Mouse (Mus musculus): ENCODE data around the gene Olfr1392. TPM values are rescaled to one million over a fixed set of nuclear protein-coding genes. Genes with fewer than 3 reads are reported as not detected.
"Not testable (repeated sequence)": the region's sequence is repeated elsewhere in the genome, so short reads cannot be mapped to it uniquely, and the experiment has no call there.

The Olfr1392 gene
- polyA plus RNA-seq, 1 experiment from 2014 or later: not detected

DNA sequence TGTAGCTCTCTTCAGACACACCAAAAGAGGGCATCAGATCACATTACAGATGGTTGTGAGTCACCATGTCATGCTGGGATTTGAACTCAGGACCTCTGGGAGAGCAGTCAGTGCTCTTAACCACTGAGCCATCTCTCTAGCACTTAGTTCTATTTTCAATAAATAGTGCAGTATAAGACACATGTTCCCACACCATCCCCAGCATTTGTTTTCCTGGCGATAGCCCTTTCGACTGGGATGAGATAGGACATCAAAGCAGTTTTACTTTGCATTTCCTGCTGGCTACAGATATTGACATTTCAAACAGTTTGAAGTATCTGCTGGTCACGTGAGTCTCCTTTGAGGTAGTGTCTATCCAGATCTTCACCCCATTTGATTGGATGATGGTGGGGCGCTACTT is 14.7 kb upstream of the Olfr1392 start:
- Histone ChIP-seq H3K4me3 (no peak overlapping the region), H3K27ac (no peak overlapping the region), H3K9ac (no peak overlapping the region), H3K36me3 (peaks cover under 1% of the 10 kb centered on the region; the same call in 1 of the 2 replicates), H3K4me1 (no peaks in the 10 kb centered on the region), H3K9me3 (no peaks in the 10 kb centered on the region), H3K4me2 (replicated peaks) (no peak overlapping the region), H3K27me3 (no peaks in the 10 kb centered on the region)
- WGBS: 93% methylated on average over 4 of the region's 4 CpGs
- no peak for ATAC-seq (ENCODE audit: low FRiP score, low read depth)

- H3K9me3 ChIP-seq: no peaks in the 10 kb centered on the region
- H3K4me2 ChIP-seq (replicated peaks): no peak overlapping the region
- no peak overlapping the region for H3K9ac ChIP-seq
- WGBS: 34% methylated on average over 7 of the region's 7 CpGs
- H3K27me3 ChIP-seq: no peaks in the 10 kb centered on the region
- H3K27ac ChIP-seq: no peak overlapping the region
- no peak overlapping the region for H3K4me3 ChIP-seq
- no peaks in the 10 kb centered on the region for H3K36me3 ChIP-seq
- peak; percentile 64; the same call in 1 of the 2 replicates for ATAC-seq (ENCODE audit: low FRiP score, low read depth)
- H3K4me1 ChIP-seq: no peaks in the 10 kb centered on the region
Measured at GRCm38 (mm10) chr11:49271334-49271733, 13.7 kb upstream of the Olfr1392 start.

DNA sequence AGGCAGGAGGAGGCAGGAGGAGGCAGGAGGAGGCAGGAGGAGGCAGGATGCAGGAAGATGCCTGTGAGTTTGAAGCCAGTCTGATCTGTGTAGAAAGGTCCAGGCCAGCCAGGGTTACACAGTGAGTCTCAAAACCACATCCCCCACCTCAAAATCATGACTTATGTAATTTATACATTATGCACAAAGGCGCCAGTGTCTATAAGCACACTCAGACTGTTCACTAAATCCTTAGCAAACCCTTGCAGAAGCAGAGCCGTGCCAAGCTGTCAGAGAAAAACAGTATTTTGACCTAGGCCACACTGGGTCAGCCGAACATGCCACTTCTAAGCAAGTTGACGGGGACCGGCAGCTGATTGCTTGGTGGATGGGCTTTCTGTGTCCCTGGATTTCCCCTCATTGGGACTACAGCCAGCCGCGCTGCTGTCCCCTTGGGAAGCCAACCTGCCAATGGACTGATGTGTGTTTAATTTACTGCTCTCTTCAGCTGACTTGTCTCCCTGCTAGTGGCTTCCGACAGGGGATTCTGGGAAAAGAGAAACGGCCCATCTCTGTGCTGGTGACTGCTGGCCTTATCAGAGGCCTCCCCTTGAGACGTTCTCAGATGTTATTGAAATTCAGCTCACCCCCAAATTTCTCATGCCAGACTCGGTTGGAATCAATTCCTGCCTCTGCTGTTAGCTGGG is 11.1 kb upstream of the Olfr1392 start:
- no peak overlapping the region for H3K4me2 ChIP-seq (replicated peaks)
- H3K27me3 ChIP-seq: no peaks in the 10 kb centered on the region
- H3K4me3 ChIP-seq: no peak overlapping the region
- H3K9ac ChIP-seq: no peak overlapping the region
- H3K36me3 ChIP-seq: no peaks in the 10 kb centered on the region
- H3K9me3 ChIP-seq: no peaks in the 10 kb centered on the region
- no peaks in the 10 kb centered on the region for H3K4me1 ChIP-seq
- no peak overlapping the region for H3K27ac ChIP-seq
- no peak for ATAC-seq (ENCODE audit: low FRiP score, low read depth)
- WGBS: 67% methylated on average over 11 of the region's 11 CpGs

- no peaks in the 10 kb centered on the region for H3K36me3 ChIP-seq
- WGBS: 84% methylated on average over 3 of the region's 3 CpGs
- H3K9ac ChIP-seq: no peak within 1 kb of the TSS
- no peaks in the 10 kb centered on the region for H3K27me3 ChIP-seq
- ATAC-seq (ENCODE audit: low FRiP score, low read depth): no peak
- H3K9me3 ChIP-seq: no peaks in the 10 kb centered on the region
- no peaks in the 10 kb centered on the region for H3K4me1 ChIP-seq
- no peak within 1 kb of the TSS for H3K4me2 ChIP-seq (replicated peaks)
- no peak within 1 kb of the TSS for H3K27ac ChIP-seq
- no peak within 1 kb of the TSS for H3K4me3 ChIP-seq
Measured at GRCm38 (mm10) chr11:49278222-49278621, 6.9 kb upstream of the Olfr1392 start, which contains the start of gene Olfr1393. Gene Olfr1393, plus strand, starts transcription at chr11:49278304.

DNA sequence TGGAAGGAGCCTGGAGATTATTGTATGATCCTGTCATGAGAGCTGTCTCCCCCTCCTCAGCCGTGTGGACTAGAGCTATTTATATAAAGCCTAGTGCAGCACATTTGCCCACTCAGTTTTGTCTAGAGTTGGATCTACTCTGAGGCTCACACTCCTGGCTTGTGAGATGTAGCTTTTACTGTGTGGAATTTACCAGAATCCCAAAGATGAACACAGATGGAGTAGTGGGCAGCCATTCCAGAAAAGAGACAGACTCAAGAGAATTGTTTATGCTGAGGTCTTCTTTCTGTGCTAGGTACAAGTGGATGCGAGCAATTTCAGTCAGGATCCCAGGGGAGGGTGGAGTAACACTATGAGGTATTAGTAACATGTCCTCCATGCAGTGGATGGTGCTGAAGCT is 2.2 kb downstream of the Olfr1392 start:
- 74% methylated on average over 2 of the region's 2 CpGs for WGBS
- no peak overlapping the region for H3K27ac ChIP-seq
- H3K36me3 ChIP-seq: no peaks in the 10 kb centered on the region
- H3K27me3 ChIP-seq: no peaks in the 10 kb centered on the region
- ATAC-seq (ENCODE audit: low FRiP score, low read depth): no peak
- no peak overlapping the region for H3K4me3 ChIP-seq
- H3K9me3 ChIP-seq: no peaks in the 10 kb centered on the region
- H3K4me1 ChIP-seq: no peaks in the 10 kb centered on the region
- H3K9ac ChIP-seq: no peak overlapping the region
- no peak overlapping the region for H3K4me2 ChIP-seq (replicated peaks)

- Histone ChIP-seq H3K4me2 (replicated peaks) (no peak overlapping the region), H3K27ac (no peak overlapping the region), H3K9me3 (no peaks in the 10 kb centered on the region), H3K27me3 (no peaks in the 10 kb centered on the region), H3K4me1 (no peaks in the 10 kb centered on the region), H3K36me3 (no peaks in the 10 kb centered on the region), H3K9ac (no peak overlapping the region), H3K4me3 (no peak overlapping the region)
- 75% methylated on average over 3 of the region's 3 CpGs for WGBS
- ATAC-seq (ENCODE audit: low FRiP score, low read depth): no peak
Measured at GRCm38 (mm10) chr11:49292777-49293176, 7.7 kb downstream of the Olfr1392 start.

- Histone ChIP-seq H3K9me3 (no peaks in the 10 kb centered on the region), H3K4me1 (no peaks in the 10 kb centered on the region), H3K9ac (no peak within 1 kb of the TSS), H3K27me3 (no peaks in the 10 kb centered on the region), H3K4me2 (replicated peaks) (no peak within 1 kb of the TSS), H3K27ac (no peak within 1 kb of the TSS), H3K36me3 (no peaks in the 10 kb centered on the region), H3K4me3 (no peak within 1 kb of the TSS)
- no peak for ATAC-seq (ENCODE audit: low FRiP score, low read depth)
Measured at GRCm38 (mm10) chr11:49304441-49304840, 19.4 kb downstream of the Olfr1392 start, which contains the start of gene Olfr10. Gene Olfr10, plus strand, starts transcription at chr11:49304741.

DNA sequence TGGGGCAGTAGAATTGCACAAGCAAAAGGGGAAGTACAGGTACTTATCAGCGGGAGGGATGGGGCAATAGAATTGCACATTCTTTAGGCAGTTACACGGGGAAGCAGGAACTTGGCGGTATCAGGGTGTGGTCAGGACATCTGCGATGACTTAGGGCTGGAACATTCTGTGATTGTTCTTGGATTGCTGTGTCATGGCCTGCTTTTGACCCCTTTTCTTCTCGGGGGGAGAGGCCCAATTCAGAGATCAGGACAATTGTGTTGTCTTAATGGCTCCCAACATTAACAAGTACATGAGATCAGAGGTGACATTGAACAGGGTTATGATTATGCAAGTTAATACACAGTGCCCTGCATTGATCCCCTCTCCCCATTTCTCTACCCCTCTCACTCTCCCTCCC is 23.5 kb downstream of the Olfr1392 start:
- WGBS: 89% methylated on average over 5 of the region's 5 CpGs
- H3K4me2 ChIP-seq (replicated peaks); H3K9ac ChIP-seq; ATAC-seq (ENCODE audit: low FRiP score, low read depth); H3K4me3 ChIP-seq; H3K9me3 ChIP-seq; H3K27ac ChIP-seq; H3K4me1 ChIP-seq; H3K36me3 ChIP-seq; H3K27me3 ChIP-seq: not testable (repeated sequence)

GRCm38 (mm10) chr11:49322442-49322841 is 37.4 kb downstream of the Olfr1392 start, which contains the start of gene Olfr1391:
Gene Olfr1391, plus strand, starts transcription at chr11:49322742.
- H3K4me3 ChIP-seq: no peak within 1 kb of the TSS
- ATAC-seq (ENCODE audit: low FRiP score, low read depth): no peak
- no peak within 1 kb of the TSS for H3K9ac ChIP-seq
- H3K9me3 ChIP-seq: no peaks in the 10 kb centered on the region
- no peaks in the 10 kb centered on the region for H3K4me1 ChIP-seq
- 78% methylated on average over 2 of the region's 2 CpGs for WGBS
- H3K36me3 ChIP-seq: no peaks in the 10 kb centered on the region
- H3K27me3 ChIP-seq: no peaks in the 10 kb centered on the region
- no peak within 1 kb of the TSS for H3K4me2 ChIP-seq (replicated peaks)
- no peak within 1 kb of the TSS for H3K27ac ChIP-seq

- Histone ChIP-seq H3K36me3 (no peaks in the 10 kb centered on the region), H3K4me1 (no peaks in the 10 kb centered on the region), H3K4me3 (no peak overlapping the region), H3K27ac (no peak overlapping the region), H3K9me3 (no peaks in the 10 kb centered on the region), H3K27me3 (no peaks in the 10 kb centered on the region), H3K9ac (no peak overlapping the region), H3K4me2 (replicated peaks) (no peak overlapping the region)
- 84% methylated on average over 3 of the region's 3 CpGs for WGBS
- ATAC-seq (ENCODE audit: low FRiP score, low read depth): no peak
Measured at GRCm38 (mm10) chr11:49326726-49327125, 41.6 kb downstream of the Olfr1392 start.

GRCm38 (mm10) chr11:49329686-49330085 is 44.6 kb downstream of the Olfr1392 start:
- Histone ChIP-seq H3K36me3 (no peaks in the 10 kb centered on the region), H3K9me3 (no peaks in the 10 kb centered on the region), H3K4me1 (no peaks in the 10 kb centered on the region), H3K9ac (no peak overlapping the region), H3K27me3 (no peaks in the 10 kb centered on the region), H3K4me2 (replicated peaks) (no peak overlapping the region), H3K4me3 (no peak overlapping the region), H3K27ac (no peak overlapping the region)
- WGBS: 71% methylated on average over 1 of the region's 1 CpGs
- ATAC-seq (ENCODE audit: low FRiP score, low read depth): no peak

GRCm38 (mm10) chr11:49334888-49335287 is 49.8 kb downstream of the Olfr1392 start, which contains the start of gene Olfr1390:
Gene Olfr1390, plus strand, starts transcription at chr11:49335188.
- H3K9me3 ChIP-seq: no peaks in the 10 kb centered on the region
- no peak within 1 kb of the TSS for H3K9ac ChIP-seq
- H3K4me1 ChIP-seq: no peaks in the 10 kb centered on the region
- H3K27me3 ChIP-seq: no peaks in the 10 kb centered on the region
- no peak within 1 kb of the TSS for H3K4me3 ChIP-seq
- 78% methylated on average over 1 of the region's 1 CpGs for WGBS
- ATAC-seq (ENCODE audit: low FRiP score, low read depth): no peak
- no peak within 1 kb of the TSS for H3K27ac ChIP-seq
- no peak within 1 kb of the TSS for H3K4me2 ChIP-seq (replicated peaks)
- H3K36me3 ChIP-seq: no peaks in the 10 kb centered on the region
